Mouse (Mus musculus) layer of hippocampus, adult 2 months (tissue): ENCODE data around the gene Pycr1. TPM values are rescaled to one million over a fixed set of nuclear protein-coding genes. Genes with fewer than 3 reads are reported as not detected.

Source experiments
- DNase-seq, 2 experiments: peaks; one replicate each; pipeline ENCODE4 v3.0.0; 2022; ENCODE audit warnings: low spot score in 2 of 2
- H3K27ac ChIP-seq: fragments of 200-600 bp; 2 replicates; pipeline ENCODE4 v1.8.1; 2022
- H3K4me3 ChIP-seq: fragments of 200-600 bp; 2 replicates; pipeline ENCODE4 v1.8.1; 2022; ENCODE audit warnings: mild to moderate bottlenecking
- CTCF ChIP-seq: fragments of 200-600 bp; conservative IDR thresholded peaks from 2 replicates; pipeline ENCODE4 v1.8.1; 2022; ENCODE audit warnings: antibody characterized with exemption, mild to moderate bottlenecking, moderate library complexity
- microRNA-seq, 2 experiments: library from miRNA; unstranded; fragments of <30 nt; microRNA quantifications; one replicate each; pipeline ENCODE4 v1.2.0; 2021
- total RNA-seq, 2 experiments: library from RNA; stranded (reverse); gene quantifications; 2 replicates each; pipeline ENCODE4 v1.2.3; 2021

Pycr1 gene
- total RNA-seq, 2 experiments from 2014 or later = 1.3 to 1.8 TPM

GRCm38 (mm10) chr11:120603545-120603944, 40.0 kb downstream of the Pycr1 start:
- H3K27ac ChIP-seq = no peak overlapping the region
- no peak for DNase-seq
- no peak for TF ChIP-seq CTCF
- H3K4me3 ChIP-seq = no peak overlapping the region

DNA sequence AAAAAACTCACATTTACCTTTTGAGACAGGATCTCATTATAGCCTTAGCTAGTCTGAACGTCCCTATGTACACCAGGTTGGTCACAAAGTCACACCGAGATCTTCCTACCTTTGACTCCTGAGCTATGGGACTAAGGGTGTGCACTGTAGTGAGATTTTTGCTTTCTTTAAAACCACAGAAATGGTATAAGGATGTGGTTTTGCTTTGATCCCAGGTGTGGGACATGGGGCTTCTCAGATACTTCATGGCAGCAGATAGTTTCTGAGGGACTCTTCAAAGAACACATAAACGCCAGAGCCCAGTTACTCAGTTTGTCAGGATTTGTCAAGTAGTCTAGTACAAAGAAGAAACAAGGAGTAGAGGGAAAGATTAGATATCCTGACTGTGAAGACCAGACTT, 42.9 kb downstream of the Pycr1 start:
- H3K4me3 ChIP-seq = no peak overlapping the region
- TF ChIP-seq CTCF = no peak
- DNase-seq = no peak
- no peak overlapping the region for H3K27ac ChIP-seq

DNA sequence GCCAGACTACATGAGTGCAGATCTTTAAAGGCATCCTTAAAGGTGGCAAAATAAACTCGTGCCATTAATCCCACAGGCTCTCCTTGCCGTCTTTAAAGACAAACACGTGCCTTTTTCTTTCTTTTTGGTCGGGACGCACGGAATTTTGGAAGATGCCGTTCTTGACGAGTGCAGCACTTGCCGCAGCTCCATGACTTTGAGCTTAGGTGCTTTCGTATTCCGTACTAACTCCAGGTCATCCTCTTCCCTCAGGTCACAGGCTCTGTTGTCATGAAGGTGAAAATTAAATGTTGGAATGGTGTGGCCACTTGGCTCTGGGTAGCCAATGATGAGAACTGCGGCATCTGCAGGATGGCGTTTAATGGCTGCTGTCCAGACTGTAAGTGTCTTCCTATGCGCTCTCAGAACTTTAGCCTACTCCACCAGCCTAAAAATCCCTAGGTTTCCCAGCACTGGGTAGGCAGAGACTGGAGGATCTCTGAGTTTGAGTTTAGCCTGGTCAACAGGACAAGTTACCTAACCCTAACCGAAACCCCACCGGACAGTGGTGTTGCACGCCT, 44.5 kb downstream of the Pycr1 start:
- no peak for DNase-seq
- peak overlapping the region; percentile 78 for H3K4me3 ChIP-seq
- TF ChIP-seq CTCF = no peak
- H3K27ac ChIP-seq = peak overlapping the region; percentile 88; the same call in 1 of the 2 replicates

- peak; percentile 28; the same call in 1 of the 2 replicates for TF ChIP-seq CTCF
- peak within 1 kb of the TSS; percentile 78 for H3K4me3 ChIP-seq
- DNase-seq = peak; percentile 90 to 93
- H3K27ac ChIP-seq = peak within 1 kb of the TSS; percentile 88
Observed at GRCm38 (mm10) chr11:120598283-120598989, 45.1 kb downstream of the Pycr1 start, which contains the start of the genes Alyref and Anapc11. Gene Alyref (minus strand): TSS chr11:120598365. Gene Anapc11 (plus strand): TSS chr11:120598421.

GRCm38 (mm10) chr11:120597240-120598235, 46.0 kb downstream of the Pycr1 start:
- peak overlapping the region; percentile 78 for H3K4me3 ChIP-seq
- H3K27ac ChIP-seq = peak overlapping the region; percentile 88
- no peak for TF ChIP-seq CTCF
- no peak for DNase-seq

GRCm38 (mm10) chr11:120588531-120588930, 55.0 kb downstream of the Pycr1 start:
- no peak overlapping the region for H3K27ac ChIP-seq
- DNase-seq = no peak
- TF ChIP-seq CTCF = no peak
- no peak overlapping the region for H3K4me3 ChIP-seq

Small RNA genes within 50 kb of the gene (microRNA-seq; reads per million reads assigned to microRNA genes)
- 0.32 to 2.4 reads per million in 2 experiments for gene Mir6936

Other genes with a start within 250 kb of the Pycr1 start
- 10 to 100 TPM; 64.1 to 70.1 TPM for gene Nploc4, start 206.1 kb downstream of the Pycr1 start, total RNA-seq
- gene Tspan10, start 201.1 kb downstream of the Pycr1 start, total RNA-seq = under 1 TPM in 1 of 2 experiments, not detected in 1; 0.20 TPM
- gene Pde6g, start 190.3 kb downstream of the Pycr1 start, total RNA-seq = under 1 TPM in 1 of 2 experiments, not detected in 1; 0.44 TPM
- 10 to 100 TPM; 17.7 to 19.0 TPM for gene Oxld1, start 185.7 kb downstream of the Pycr1 start, total RNA-seq
- 10 to 100 TPM; 20.0 to 32.3 TPM for gene Ccdc137, start 185.7 kb downstream of the Pycr1 start, total RNA-seq
- gene Arl16, start 176.2 kb downstream of the Pycr1 start, total RNA-seq = 10 to 100 TPM; 52.0 to 54.8 TPM
- gene Mrpl12, start 159.2 kb downstream of the Pycr1 start, total RNA-seq = 10 to 100 TPM; 63.2 to 68.1 TPM
- 10 to 100 TPM; 19.8 to 22.3 TPM for gene Slc25a10, start 151.9 kb downstream of the Pycr1 start, total RNA-seq
- not detected for gene Gcgr, start 113.1 kb downstream of the Pycr1 start, total RNA-seq
- gene Mcrip1, start 94.0 kb downstream of the Pycr1 start, total RNA-seq = 10 to 100 TPM; 65.2 to 67.6 TPM
- not detected for gene Ppp1r27, start 92.6 kb downstream of the Pycr1 start, total RNA-seq
- 100 to 1,000 TPM; 106 to 118 TPM for gene P4hb, start 70.5 kb downstream of the Pycr1 start, total RNA-seq
- 100 to 1,000 TPM; 270 to 277 TPM for gene Arhgdia, start 62.1 kb downstream of the Pycr1 start, total RNA-seq
- 10 to 100 TPM; 58.0 to 66.8 TPM for gene Alyref, start 45.4 kb downstream of the Pycr1 start, total RNA-seq
- gene Anapc11, start 45.3 kb downstream of the Pycr1 start, total RNA-seq = 10 to 100 TPM; 87.1 to 89.6 TPM
- 1 to 10 TPM; 1.3 to 1.7 TPM for gene Npb, start 35.3 kb downstream of the Pycr1 start, total RNA-seq
- 100 to 1,000 TPM; 128 to 142 TPM for gene Pcyt2, start 25.8 kb downstream of the Pycr1 start, total RNA-seq
- gene Sirt7, start 18.5 kb downstream of the Pycr1 start, total RNA-seq = 10 to 100 TPM; 42.9 to 46.4 TPM
- gene Mafg, start 10.2 kb downstream of the Pycr1 start, total RNA-seq = 10 to 100 TPM; 71.6 to 80.3 TPM
- gene Myadml2, start 4.4 kb upstream of the Pycr1 start, total RNA-seq = 1 to 10 TPM; 3.9 to 8.7 TPM
- gene Notum, start 17.4 kb upstream of the Pycr1 start, total RNA-seq = 1 to 10 TPM; 4.7 to 5.4 TPM
- 10 to 100 TPM; 50.7 to 53.2 TPM for gene Aspscr1, start 29.2 kb upstream of the Pycr1 start, total RNA-seq
- gene Cenpx, start 70.0 kb upstream of the Pycr1 start, total RNA-seq = 10 to 100 TPM; 13.1 to 16.9 TPM
- gene Lrrc45, start 70.2 kb upstream of the Pycr1 start, total RNA-seq = 10 to 100 TPM; 60.0 to 70.4 TPM
- 10 to 100 TPM; 36.4 to 38.2 TPM for gene Rac3, start 77.7 kb upstream of the Pycr1 start, total RNA-seq
- 10 to 100 TPM in 1 of 2 experiments, 1 to 10 TPM in 1; 9.9 to 11.3 TPM for gene Dcxr, start 83.5 kb upstream of the Pycr1 start, total RNA-seq
- gene Cbr2, start 88.3 kb upstream of the Pycr1 start, total RNA-seq = 1 to 10 TPM; 1.3 to 4.9 TPM
- gene Hmga1b, start 119.0 kb upstream of the Pycr1 start, total RNA-seq = 10 to 100 TPM; 20.8 to 24.1 TPM
- 10 to 100 TPM; 67.7 to 69.7 TPM for gene Rfng, start 140.4 kb upstream of the Pycr1 start, total RNA-seq
- gene Gps1, start 140.5 kb upstream of the Pycr1 start, total RNA-seq = 100 to 1,000 TPM; 150 to 153 TPM
- 10 to 100 TPM; 45.6 to 46.2 TPM for gene Dus1l, start 152.6 kb upstream of the Pycr1 start, total RNA-seq
- gene Fasn, start 180.8 kb upstream of the Pycr1 start, total RNA-seq = 100 to 1,000 TPM; 184 to 185 TPM